Comparison of ENCODE assay signal across 26 mouse cellular contexts in the genomic region with DNA sequence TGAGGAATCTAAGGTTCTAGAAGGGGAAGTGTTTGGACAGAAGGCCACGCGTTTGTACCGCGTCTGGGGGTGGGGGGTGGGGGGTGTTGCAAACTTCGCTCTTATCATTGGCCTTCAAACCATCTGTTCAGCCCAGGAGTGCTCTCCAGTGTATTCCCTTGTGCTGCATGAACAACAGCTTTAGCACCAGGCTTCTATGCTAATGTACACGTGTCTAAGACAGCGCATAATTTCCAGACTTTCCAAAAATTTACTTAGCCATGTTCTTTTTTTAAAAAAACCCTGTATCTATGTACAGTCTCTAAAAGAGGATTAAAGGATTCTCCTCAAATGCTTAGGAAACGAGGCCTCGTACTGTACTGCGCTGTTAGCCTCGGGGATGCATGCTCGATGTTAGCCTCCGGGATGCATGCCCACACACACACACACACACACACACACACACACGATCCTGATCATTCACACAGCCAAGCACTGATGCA. TPM values are rescaled to one million over a fixed set of nuclear protein-coding genes. Genes with fewer than 3 reads are reported as not detected.
A peak's percentile ranks its signal among the peaks of the same experiment; 100 is the strongest.
DNase-seq lines count a peak whose midpoint lies in the region; ATAC-seq and TF ChIP-seq lines count a peak whose summit lies in the region.
"Had no signal": no experiment of that assay in that cellular context is flagged by ENCODE, and none has a peak within 500 bp of the region (broad histone marks: within the 10 kb centered on the region; RNA-seq: fewer than 3 reads in every experiment).

No protein-coding gene starts in this region.

- no peaks in the 10 kb centered on the region for H3K4me1 ChIP-seq in intestine, embryonic 16.5 days (ENCODE audit: control insufficient read depth, insufficient read depth, low read length)
- H3K4me1 ChIP-seq: embryonic facial prominence, embryonic 10.5 days; forebrain, embryonic 12.5 days; limb, embryonic 12.5 days; midbrain, embryonic 12.5 days; neural tube, embryonic 15.5 days had no signal

- no peak overlapping the region for H3K4me3 ChIP-seq in layer of hippocampus, adult 2 months
- no peak overlapping the region for H3K4me3 ChIP-seq in intestine, embryonic 16.5 days (ENCODE audit: low read length)
- H3K4me3 ChIP-seq: embryonic facial prominence, embryonic 10.5 days; forebrain, embryonic 12.5 days; gastrocnemius, adult 2 months; limb, embryonic 12.5 days; liver, embryonic 12.5 days; midbrain, embryonic 12.5 days; neural tube, embryonic 15.5 days had no signal

- WGBS in intestine, embryonic 16.5 days, result 86% methylated on average over 14 of the region's 14 CpGs

- ATAC-seq in megakaryocyte progenitor cell, adult 5-6 weeks (replicated peaks; ENCODE audit: poor library complexity), result peak; percentile 58
- ATAC-seq in intestine, embryonic 16.5 days, result no peak
- ATAC-seq: intestine, postnatal 0 days; liver, embryonic 12.5 days had no signal

- H3K27ac ChIP-seq in layer of hippocampus, adult 2 months, result peak overlapping the region; percentile 59; the same call in 1 of the 2 replicates
- no peak overlapping the region for H3K27ac ChIP-seq in intestine, embryonic 16.5 days (ENCODE audit: low read length)
- H3K27ac ChIP-seq: embryonic facial prominence, embryonic 10.5 days; forebrain, embryonic 12.5 days; gastrocnemius, adult 2 months; hindbrain, embryonic 14.5 days; limb, embryonic 12.5 days; liver, embryonic 12.5 days; midbrain, embryonic 12.5 days; neural tube, embryonic 15.5 days; stomach, postnatal 0 days had no signal

- H3K27me3 ChIP-seq in intestine, embryonic 16.5 days (replicated peaks; ENCODE audit: control insufficient read depth, insufficient read depth, low read length), result no peaks in the 10 kb centered on the region
- H3K27me3 ChIP-seq: forebrain, embryonic 12.5 days; limb, embryonic 12.5 days; liver, embryonic 12.5 days; midbrain, embryonic 12.5 days; neural tube, embryonic 15.5 days had no signal

- no peak overlapping the region for H3K4me2 ChIP-seq in intestine, embryonic 16.5 days (ENCODE audit: low read depth, low read length)
- H3K4me2 ChIP-seq: forebrain, embryonic 12.5 days; heart, embryonic 11.5 days; hindbrain, embryonic 14.5 days; limb, embryonic 12.5 days; liver, embryonic 12.5 days; lung, embryonic 14.5 days; midbrain, embryonic 12.5 days; neural tube, embryonic 15.5 days had no signal

- no peak for TF ChIP-seq CTCF in layer of hippocampus, adult 2 months (conservative IDR thresholded peaks at IDR 0.05)

- DNase-seq in layer of hippocampus, adult 2 months (ENCODE audit: low spot score in 2 of 2), result no peak
- DNase-seq in layer of hippocampus, adult 11-12 months (ENCODE audit: low spot score), result no peak
- peak; percentile 64 to 75 for DNase-seq in right cerebral cortex, postnatal 10 days (ENCODE audit: low spot score in 2 of 2)
- DNase-seq in right cerebral cortex, adult 2 months (ENCODE audit: low spot score in 2 of 2), result no peak
- DNase-seq in brain, adult 2 months (ENCODE audit: low read depth, low spot score), result peak; percentile 80
- DNase-seq: adrenal gland, postnatal 14 days; cerebellum, adult 18-20 months; cerebellum, postnatal 25 days; gastrocnemius, adult 2 months; heart, postnatal 14 days; layer of hippocampus, postnatal 36 days; lung, embryonic 14.5 days; lung, postnatal 36 days; thymus, postnatal 36 days had no signal

- H3K9ac ChIP-seq in intestine, embryonic 16.5 days (ENCODE audit: low read depth, low read length), result no peak overlapping the region
- H3K9ac ChIP-seq: forebrain, embryonic 12.5 days; hindbrain, embryonic 14.5 days; limb, embryonic 12.5 days; liver, embryonic 12.5 days; lung, embryonic 14.5 days; midbrain, embryonic 12.5 days; neural tube, embryonic 15.5 days had no signal

- no peaks in the 10 kb centered on the region for H3K9me3 ChIP-seq in intestine, embryonic 16.5 days (ENCODE audit: control insufficient read depth, low read length)
- H3K9me3 ChIP-seq: embryonic facial prominence, embryonic 10.5 days; forebrain, embryonic 12.5 days; limb, embryonic 12.5 days; midbrain, embryonic 12.5 days; neural tube, embryonic 15.5 days had no signal

- H3K36me3 ChIP-seq in intestine, embryonic 16.5 days (ENCODE audit: control insufficient read depth, insufficient read depth, low read length), result no peaks in the 10 kb centered on the region
- H3K36me3 ChIP-seq: embryonic facial prominence, embryonic 10.5 days; forebrain, embryonic 12.5 days; limb, embryonic 12.5 days; liver, embryonic 12.5 days; midbrain, embryonic 12.5 days; neural tube, embryonic 15.5 days had no signal

RNA-seq across cellular contexts. Expression of a gene that starts 26.2 kb away (rescaled TPM):
- total RNA-seq in layer of hippocampus, adult 2 months (2021), result 10 to 100 TPM; 18.2 to 18.3 TPM
- 8.7 and 9.3 TPM in 2 replicates for total RNA-seq in megakaryocyte progenitor cell, adult 5-6 weeks (2015)
- total RNA-seq in megakaryocyte progenitor cell, adult 5-6 weeks (2017), result 17.2 and 17.7 TPM in 2 replicates
- polyA plus RNA-seq in intestine, embryonic 16.5 days (2015; fragmentation: Nextera tagmentation; extraction: Ambion mirVana), result 8.8 and 9.4 TPM in 2 replicates

Comparison
In these comparisons a context has a peak if more than half of its experiments do, and no peak if none do; other contexts are left out.
1. DNase-seq: peak in right cerebral cortex, postnatal 10 days (2 of 2) and brain, adult 2 months (single experiment); none in layer of hippocampus, adult 2 months (0 of 2), layer of hippocampus, adult 11-12 months (single experiment) and right cerebral cortex, adult 2 months (0 of 2).